ENCODE assay signal across 8 mouse cellular contexts in the genomic region with DNA sequence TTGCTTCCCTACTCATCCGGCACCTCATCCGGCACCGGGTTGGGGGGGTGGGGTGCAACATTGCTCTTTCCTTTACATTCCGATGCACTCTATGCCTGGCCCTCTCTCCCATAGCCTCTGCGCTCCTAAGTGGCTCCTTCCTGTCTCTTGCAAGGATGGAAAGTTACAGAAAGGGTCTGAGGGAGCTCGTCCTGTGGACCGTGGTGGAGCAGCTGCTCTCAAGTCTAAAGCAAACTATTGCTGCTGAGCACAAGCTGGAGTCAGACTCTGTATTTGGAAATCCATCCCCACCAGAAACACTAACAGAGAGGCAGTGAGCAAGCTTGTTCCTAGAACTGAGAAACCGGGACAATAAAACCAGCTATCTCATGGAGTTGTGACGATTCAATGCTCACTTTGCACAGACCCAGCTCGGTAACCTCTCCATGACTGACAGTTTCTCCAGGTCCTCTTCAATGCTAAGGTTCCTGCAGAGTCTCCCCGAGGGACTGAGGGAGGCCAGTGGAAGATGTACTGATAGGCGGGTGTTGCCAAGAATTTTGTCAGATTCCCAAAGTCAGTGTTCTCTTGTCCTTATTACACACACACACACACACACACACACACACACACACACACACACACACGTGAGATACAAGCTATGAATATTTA. TPM values are rescaled to one million over a fixed set of nuclear protein-coding genes. Genes with fewer than 3 reads are reported as not detected.
DNase-seq lines count a peak whose midpoint lies in the region; ATAC-seq lines count a peak whose summit lies in the region.

No protein-coding gene starts in this region.

- no peaks in the 10 kb centered on the region for H3K27me3 ChIP-seq in heart, embryonic 10.5 days (ENCODE audit: insufficient read depth, poor library complexity, severe bottlenecking)
- no peaks in the 10 kb centered on the region for H3K27me3 ChIP-seq in forebrain, embryonic 14.5 days (replicated peaks; ENCODE audit: control insufficient read depth, insufficient read depth, low read length)
- no peaks in the 10 kb centered on the region for H3K27me3 ChIP-seq in limb, embryonic 11.5 days (ENCODE audit: control insufficient read depth, insufficient read depth, low read length)

- H3K9ac ChIP-seq in forebrain, embryonic 14.5 days (ENCODE audit: low read length), result peak overlapping the region; percentile 83
- H3K9ac ChIP-seq in limb, embryonic 11.5 days (ENCODE audit: low read length), result peak overlapping the region; percentile 80

- peak overlapping the region; percentile 93 for H3K27ac ChIP-seq in heart, embryonic 10.5 days
- H3K27ac ChIP-seq in forebrain, embryonic 14.5 days (ENCODE audit: low read depth, low read length), result no peak overlapping the region
- no peak overlapping the region for H3K27ac ChIP-seq in limb, embryonic 11.5 days (replicated peaks; ENCODE audit: low read depth, low read length)

- no peak for ATAC-seq in forebrain, embryonic 14.5 days
- ATAC-seq in limb, embryonic 11.5 days (ENCODE audit: insufficient number of reproducible peaks, low FRiP score, low TSS enrichment, low read depth), result no peak
- ATAC-seq in inflammation-experienced regulatory T-cells, adult 6 months, result no peak

- no peaks in the 10 kb centered on the region for H3K9me3 ChIP-seq in heart, embryonic 10.5 days
- H3K9me3 ChIP-seq in forebrain, embryonic 14.5 days (replicated peaks; ENCODE audit: control insufficient read depth, low read length), result no peaks in the 10 kb centered on the region
- H3K9me3 ChIP-seq in limb, embryonic 11.5 days (ENCODE audit: control insufficient read depth, low read length), result no peaks in the 10 kb centered on the region

- peaks cover 32% of the 10 kb centered on the region for H3K4me1 ChIP-seq in heart, embryonic 10.5 days
- H3K4me1 ChIP-seq in forebrain, embryonic 14.5 days (ENCODE audit: control insufficient read depth, insufficient read depth, low read length), result peaks cover 19% of the 10 kb centered on the region
- peaks cover 11% of the 10 kb centered on the region for H3K4me1 ChIP-seq in limb, embryonic 11.5 days (ENCODE audit: control insufficient read depth, insufficient read depth, low read length)

- WGBS in heart, embryonic 10.5 days, result 0% methylated on average over 13 of the region's 13 CpGs
- under 1% methylated on average over 13 of the region's 13 CpGs for WGBS in forebrain, embryonic 14.5 days
- under 1% methylated on average over 13 of the region's 13 CpGs for WGBS in limb, embryonic 11.5 days

- peaks cover 9% of the 10 kb centered on the region for H3K36me3 ChIP-seq in heart, embryonic 10.5 days
- no peaks in the 10 kb centered on the region for H3K36me3 ChIP-seq in forebrain, embryonic 14.5 days (ENCODE audit: control insufficient read depth, insufficient read depth, low read length)
- no peaks in the 10 kb centered on the region for H3K36me3 ChIP-seq in limb, embryonic 11.5 days (ENCODE audit: control insufficient read depth, insufficient read depth, low read length)

- DNase-seq in heart, embryonic 10.5 days (ENCODE audit: low spot score), result no peak
- no peak for DNase-seq in heart, adult 8-10 months (ENCODE audit: low spot score)
- peak; percentile 36 for DNase-seq in MEL-GATA-1-ER (ENCODE audit: extremely low read depth, low read depth)
- peak; percentile 25 for DNase-seq in forebrain, embryonic 14.5 days (ENCODE audit: low spot score)
- DNase-seq in limb, embryonic 11.5 days (ENCODE audit: low spot score), result peak; percentile 38
- DNase-seq in neural tube, embryonic 10.5 days (ENCODE audit: extremely low spot score, low spot score), result peak; percentile 41
- no peak for DNase-seq in cerebellum, postnatal 14 days

- peak overlapping the region; percentile 90 for H3K4me3 ChIP-seq in heart, embryonic 10.5 days
- peak overlapping the region; percentile 89 for H3K4me3 ChIP-seq in forebrain, embryonic 14.5 days (ENCODE audit: low read depth, low read length)
- H3K4me3 ChIP-seq in limb, embryonic 11.5 days (ENCODE audit: low read depth, low read length), result peak overlapping the region; percentile 97

- H3K4me2 ChIP-seq in forebrain, embryonic 14.5 days (ENCODE audit: low read length), result peak overlapping the region; percentile 75
- peak overlapping the region; percentile 63 for H3K4me2 ChIP-seq in limb, embryonic 11.5 days (ENCODE audit: low read depth, severe bottlenecking)

RNA-seq across cellular contexts. Expression of a gene that starts 1.0 kb away (rescaled TPM):
- polyA plus RNA-seq in heart, embryonic 10.5 days (2016; fragmentation: Nextera tagmentation; extraction: Ambion mirVana), result 15.2 and 17.0 TPM in 2 replicates
- 10 to 100 TPM; 17.5 to 22.1 (median 20.3) TPM for total RNA-seq in heart, adult 8-10 months (2022)
- polyA plus RNA-seq in forebrain, embryonic 14.5 days (2014; fragmentation: Nextera tagmentation; extraction: Ambion mirVana), result 12.2 and 13.2 TPM in 2 replicates
- 11.8 and 14.8 TPM in 2 replicates for polyA plus RNA-seq in limb, embryonic 11.5 days (2014; fragmentation: Nextera tagmentation; extraction: Ambion mirVana)
- 1 to 10 TPM; 5.7 to 9.7 (median 7.0) TPM for polyA plus RNA-seq in inflammation-experienced regulatory T-cells, adult 6 months (2017; shearing (Covaris generic))

RNA-seq across cellular contexts. Expression of a gene that starts 42.6 kb away (rescaled TPM):
- polyA plus RNA-seq in heart, embryonic 10.5 days (2016; fragmentation: Nextera tagmentation; extraction: Ambion mirVana), result 12.5 and 24.3 TPM in 2 replicates
- 100 to 1,000 TPM; 341 to 454 (median 381) TPM for total RNA-seq in heart, adult 8-10 months (2022)
- polyA plus RNA-seq in forebrain, embryonic 14.5 days (2014; fragmentation: Nextera tagmentation; extraction: Ambion mirVana), result 11.9 and 14.9 TPM in 2 replicates
- 10.6 and 12.3 TPM in 2 replicates for polyA plus RNA-seq in limb, embryonic 11.5 days (2014; fragmentation: Nextera tagmentation; extraction: Ambion mirVana)
- polyA plus RNA-seq in inflammation-experienced regulatory T-cells, adult 6 months (2017; shearing (Covaris generic)), result 1 to 10 TPM in 1 of 3 experiments, under 1 TPM in 2; 0.54 to 1.8 (median 0.91) TPM

Comparison
In these comparisons a context has a peak if more than half of its experiments do, and no peak if none do; other contexts are left out.
1. DNase-seq: peak in MEL-GATA-1-ER (single experiment), forebrain, embryonic 14.5 days (single experiment), limb, embryonic 11.5 days (single experiment) and neural tube, embryonic 10.5 days (single experiment); none in heart, embryonic 10.5 days (single experiment), heart, adult 8-10 months (single experiment) and cerebellum, postnatal 14 days (0 of 2).
2. Peak in every context shown above with its lines, with median percentiles within 50 percentile points of each other: H3K4me3 ChIP-seq.